Mouse (Mus musculus): ENCODE measurements at regions not wholly inside any gene's neighbourhood (a gene's known extent, or its start where the extent isn't known, plus 50 kb on each side); places are given as distances from the start of the nearest gene placed in this dataset.

- no peak for TF ChIP-seq TAL1 (IDR thresholded peaks at IDR 0.05; ENCODE audit: low read length)
- TF ChIP-seq TCF12 (IDR thresholded peaks at IDR 0.05; ENCODE audit: low read depth, low read length), result no peak
- no peak for TF ChIP-seq POLR2A (IDR thresholded peaks at IDR 0.05; ENCODE audit: control insufficient read depth in 1 of 2, insufficient read depth in 1 of 2, low read depth in 1 of 2, low read length in 2 of 2, poor library complexity in 1 of 2)
- no peak for TF ChIP-seq TBP (IDR thresholded peaks at IDR 0.05; ENCODE audit: low read depth, low read length)
- TF ChIP-seq CTCF (IDR thresholded peaks at IDR 0.05 in 2 of 3, conservative IDR thresholded peaks at IDR 0.05 in 1 of 3; ENCODE audit: control insufficient read depth in 1 of 3, insufficient read depth in 1 of 3, low read depth in 2 of 3, low read length in 3 of 3, poor library complexity in 1 of 3, severe bottlenecking in 1 of 3), result no peak
- TF ChIP-seq E2F4 (IDR thresholded peaks at IDR 0.05; ENCODE audit: borderline replicate concordance, low read depth, low read length), result no peak
- no peak for TF ChIP-seq RCOR1 (IDR thresholded peaks at IDR 0.05; ENCODE audit: low read depth, low read length)
- no peak for TF ChIP-seq NELFE (IDR thresholded peaks at IDR 0.05; ENCODE audit: low read depth, low read length)
- TF ChIP-seq ZC3H11A (IDR thresholded peaks at IDR 0.05; ENCODE audit: low read depth, low read length), result no peak
- no peak for TF ChIP-seq EP300 (IDR thresholded peaks at IDR 0.05; ENCODE audit: low read depth in 1 of 2, low read length in 2 of 2)
Measured at GRCm38 (mm10) chr4:106017065-106017646, 227.5 kb downstream of the Gm12728 start.
